Mouse (Mus musculus) G1E (cell line): ENCODE measurements at regions not wholly inside any gene's neighbourhood (a gene's known extent, or its start where the extent isn't known, plus 50 kb on each side); places are given as distances from the start of the nearest gene placed in this dataset.

ENCODE experiments used
- ATAC-seq: 2 replicates; pipeline ENCODE4 v1.8.0; 2016; ENCODE audit warnings: mild to moderate bottlenecking; ENCODE audit not compliant: insufficient number of reproducible peaks, poor library complexity, low FRiP score, severe bottlenecking; ENCODE audit errors: extremely low read depth
- DNase-seq: peaks from one replicate; pipeline ENCODE4 v3.0.0; 2012; ENCODE audit warnings: low spot score
- H3K27me3 ChIP-seq: 2 replicates; pipeline ENCODE4 v1.6.1; 2012; ENCODE audit warnings: mild to moderate bottlenecking, low read length, inconsistent platforms; ENCODE audit not compliant: insufficient read depth
- H3K36me3 ChIP-seq: replicated peaks from 2 replicates; pipeline ENCODE3; 2012; ENCODE audit warnings: mild to moderate bottlenecking, inconsistent platforms
- H3K4me1 ChIP-seq: 2 replicates; pipeline ENCODE4 v1.6.1; 2012; ENCODE audit warnings: low read depth, low read length, inconsistent platforms, mixed read lengths; ENCODE audit not compliant: insufficient read depth
- H3K4me3 ChIP-seq: 2 replicates; pipeline ENCODE4 v1.5.1; 2012; ENCODE audit warnings: low read depth, mild to moderate bottlenecking, inconsistent platforms, low read length, moderate library complexity, mixed read lengths
- H3K9me3 ChIP-seq: replicated peaks from 2 replicates; pipeline ENCODE4 v1.6.1; 2012; ENCODE audit warnings: inconsistent platforms
- CTCF ChIP-seq: IDR thresholded peaks from 2 replicates; pipeline ENCODE4 v1.5.1; 2012; ENCODE audit warnings: low read depth, low read length, inconsistent platforms, mixed read lengths
- GATA1 ChIP-seq: IDR thresholded peaks from 2 replicates; pipeline ENCODE4 v1.6.1; 2012; ENCODE audit warnings: borderline replicate concordance, low read length, inconsistent platforms, mixed read lengths
- GATA2 ChIP-seq: IDR thresholded peaks from 2 replicates; pipeline ENCODE4 v1.6.1; 2012; ENCODE audit warnings: low read depth, low read length, inconsistent platforms, borderline replicate concordance
- POLR2AphosphoS5 ChIP-seq: IDR thresholded peaks from 2 replicates; pipeline ENCODE4 v1.6.1; 2012; ENCODE audit warnings: low read depth, low read length, inconsistent platforms; ENCODE audit not compliant: insufficient replicate concordance
- TAL1 ChIP-seq: conservative IDR thresholded peaks from 2 replicates; pipeline ENCODE4 v1.6.1; 2012; ENCODE audit warnings: low read depth, low read length, inconsistent platforms, mixed read lengths

DNA sequence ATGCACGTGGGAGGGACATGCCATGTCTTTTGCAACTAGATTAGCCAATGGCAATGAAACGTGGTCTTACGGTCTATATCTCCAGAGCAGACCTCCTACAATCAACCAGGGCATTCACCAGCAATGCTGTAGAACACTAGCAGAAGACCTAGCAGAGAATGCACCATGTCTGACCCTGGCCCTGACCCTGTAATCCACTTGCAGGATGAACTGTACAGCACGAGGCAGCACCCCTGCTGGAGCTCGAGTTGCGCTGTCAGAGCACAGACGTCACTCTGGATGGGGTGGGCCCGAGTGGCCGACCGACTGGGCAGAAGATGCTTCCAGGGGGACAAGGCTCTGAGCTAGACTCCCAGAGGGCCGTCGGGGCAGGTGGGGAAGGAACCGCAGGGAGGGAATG, 110.4 kb upstream of the Klf14 start:
- no peaks in the 10 kb centered on the region; the same call in 1 of the 2 replicates for H3K27me3 ChIP-seq
- no peak overlapping the region for H3K4me3 ChIP-seq
- TF ChIP-seq CTCF: no peak
- no peak for TF ChIP-seq TAL1
- no peak for TF ChIP-seq GATA1
- TF ChIP-seq GATA2: no peak
- H3K9me3 ChIP-seq: no peaks in the 10 kb centered on the region
- DNase-seq (no peak), ATAC-seq (no peak)
- H3K4me1 ChIP-seq: no peaks in the 10 kb centered on the region
- H3K36me3 ChIP-seq: peaks cover 89% of the 10 kb centered on the region

GRCm38 (mm10) chr6:31070537-31070936, 111.7 kb upstream of the Klf14 start:
- no peak for TF ChIP-seq CTCF
- no peak for TF ChIP-seq GATA2
- no peak for TF ChIP-seq TAL1
- TF ChIP-seq POLR2AphosphoS5: no peak
- no peak for TF ChIP-seq GATA1
- ATAC-seq (no peak), DNase-seq (no peak)
- Histone ChIP-seq H3K27me3 (no peaks in the 10 kb centered on the region; the same call in 1 of the 2 replicates), H3K4me1 (no peaks in the 10 kb centered on the region), H3K4me3 (no peak overlapping the region), H3K36me3 (peaks cover 93% of the 10 kb centered on the region), H3K9me3 (no peaks in the 10 kb centered on the region)

- ATAC-seq (no peak), DNase-seq (no peak)
- Histone ChIP-seq H3K9me3 (no peaks in the 10 kb centered on the region), H3K27me3 (no peaks in the 10 kb centered on the region), H3K4me1 (no peaks in the 10 kb centered on the region), H3K4me3 (no peak overlapping the region), H3K36me3 (peaks cover 93% of the 10 kb centered on the region)
- TF ChIP-seq POLR2AphosphoS5 (no peak), TAL1 (no peak)
Observed at GRCm38 (mm10) chr6:31070966-31071365, 112.1 kb upstream of the Klf14 start.

DNA sequence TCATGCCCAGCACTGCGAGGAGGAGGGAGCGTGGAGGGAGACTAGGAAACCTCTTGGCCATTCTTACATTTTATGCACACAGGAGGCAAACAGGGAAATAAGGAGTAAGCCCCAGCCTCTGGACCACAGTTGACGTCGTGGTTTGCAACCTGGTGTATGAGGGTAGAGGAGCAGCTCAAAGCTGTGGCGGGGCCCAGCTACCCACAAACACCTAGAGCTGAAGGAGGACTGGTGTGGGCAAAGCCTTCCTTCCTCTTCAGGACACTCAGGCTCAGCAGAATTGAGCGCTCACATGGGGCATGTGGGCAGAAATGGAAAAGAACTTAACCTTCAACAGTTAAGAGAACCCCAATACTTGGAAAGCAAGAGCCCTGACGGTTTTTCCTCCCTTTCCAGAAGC, 113.2 kb upstream of the Klf14 start:
- H3K4me1 ChIP-seq: no peaks in the 10 kb centered on the region
- no peak overlapping the region for H3K4me3 ChIP-seq
- TF ChIP-seq CTCF (no peak), GATA1 (no peak), POLR2AphosphoS5 (no peak), GATA2 (no peak), TAL1 (no peak)
- no peak for ATAC-seq
- no peak for DNase-seq
- no peaks in the 10 kb centered on the region for H3K27me3 ChIP-seq
- H3K9me3 ChIP-seq: no peaks in the 10 kb centered on the region
- H3K36me3 ChIP-seq: peaks cover 92% of the 10 kb centered on the region

- Histone ChIP-seq H3K36me3 (peaks cover 91% of the 10 kb centered on the region), H3K4me3 (no peak overlapping the region), H3K4me1 (no peaks in the 10 kb centered on the region), H3K9me3 (no peaks in the 10 kb centered on the region), H3K27me3 (no peaks in the 10 kb centered on the region)
- no peak for TF ChIP-seq TAL1
- TF ChIP-seq CTCF: no peak
- TF ChIP-seq GATA1: no peak
- no peak for TF ChIP-seq POLR2AphosphoS5
- TF ChIP-seq GATA2: no peak
- DNase-seq (no peak), ATAC-seq (no peak)
Observed at GRCm38 (mm10) chr6:31072559-31072958, 113.7 kb upstream of the Klf14 start.

- Histone ChIP-seq H3K4me3 (no peak overlapping the region), H3K27me3 (no peaks in the 10 kb centered on the region), H3K4me1 (peaks cover 4% of the 10 kb centered on the region), H3K9me3 (no peaks in the 10 kb centered on the region), H3K36me3 (peaks cover 91% of the 10 kb centered on the region)
- ATAC-seq (no peak), DNase-seq (no peak)
- TF ChIP-seq GATA1: no peak
- TF ChIP-seq TAL1: no peak
Observed at GRCm38 (mm10) chr6:31073338-31073737, 114.5 kb upstream of the Klf14 start.

GRCm38 (mm10) chr6:31074394-31074793, 115.5 kb upstream of the Klf14 start:
- no peaks in the 10 kb centered on the region for H3K27me3 ChIP-seq
- no peaks in the 10 kb centered on the region for H3K9me3 ChIP-seq
- no peak for ATAC-seq
- peaks cover 88% of the 10 kb centered on the region for H3K36me3 ChIP-seq
- DNase-seq: no peak
- peaks cover 6% of the 10 kb centered on the region for H3K4me1 ChIP-seq
- TF ChIP-seq POLR2AphosphoS5 (no peak), GATA2 (no peak), TAL1 (no peak), GATA1 (no peak), CTCF (no peak)
- H3K4me3 ChIP-seq: no peak overlapping the region
